Mouse (Mus musculus) MEL (cell line): ENCODE measurements around the gene Cacnb3. TPM values are rescaled to one million over a fixed set of nuclear protein-coding genes. Genes with fewer than 3 reads are reported as not detected.

Source experiments
- DNase-seq: peaks from one replicate; pipeline ENCODE4 v3.0.0; 2011; ENCODE audit warnings: low read depth, low spot score
- H3K27ac ChIP-seq: 2 replicates; pipeline ENCODE4 v1.5.1; 2012; ENCODE audit warnings: low read depth, mild to moderate bottlenecking, control low read depth, low read length, moderate library complexity; ENCODE audit not compliant: control insufficient read depth
- H3K27me3 ChIP-seq, 2 experiments: fragments of 150-350 bp in 1 of 2; sonication (generic) in 1 of 2; 2 replicates each; pipeline ENCODE4 v1.6.1; 2012; ENCODE audit warnings: low read length in 2 of 2, mild to moderate bottlenecking in 2 of 2, improper control_type of control experiment in 1 of 2, moderate library complexity in 1 of 2; ENCODE audit not compliant: insufficient read depth in 2 of 2, control insufficient read depth in 1 of 2
- H3K36me3 ChIP-seq, 2 experiments: 2 replicates each; pipeline ENCODE4 v1.6.1; 2012 to 2014; ENCODE audit warnings: low read length in 2 of 2, improper control_type of control experiment in 1 of 2, inconsistent platforms in 1 of 2, mild to moderate bottlenecking in 1 of 2; ENCODE audit not compliant: insufficient read depth in 2 of 2, control insufficient read depth in 1 of 2
- H3K4me1 ChIP-seq, 2 experiments: fragments of 150-350 bp in 1 of 2; sonication (generic) in 1 of 2; 2 replicates each; pipeline ENCODE4 v1.6.1; 2012; ENCODE audit warnings: low read length in 2 of 2, improper control_type of control experiment in 1 of 2, mild to moderate bottlenecking in 1 of 2; ENCODE audit not compliant: insufficient read depth in 2 of 2, control insufficient read depth in 1 of 2
- H3K4me3 ChIP-seq, 2 experiments: fragments of 150-350 bp in 1 of 2; sonication (generic) in 1 of 2; 2 replicates each; pipeline ENCODE4 v1.5.1; 2012; ENCODE audit warnings: low read depth in 2 of 2, low read length in 2 of 2, mild to moderate bottlenecking in 2 of 2, moderate library complexity in 2 of 2, control low read depth in 1 of 2, improper control_type of control experiment in 1 of 2; ENCODE audit not compliant: control insufficient read depth in 1 of 2, insufficient read depth in 1 of 2
- H3K79me2 ChIP-seq: 2 replicates; pipeline ENCODE4 v1.6.1; 2012; ENCODE audit warnings: mild to moderate bottlenecking, low read length, moderate library complexity; ENCODE audit not compliant: control insufficient read depth, poor library complexity, insufficient read depth
- H3K9ac ChIP-seq: 2 replicates; pipeline ENCODE4 v1.6.1; 2012; ENCODE audit warnings: low read depth, mild to moderate bottlenecking, control low read depth, low read length, moderate library complexity; ENCODE audit not compliant: control insufficient read depth, poor library complexity, severe bottlenecking
- H3K9me3 ChIP-seq: fragments of 150-350 bp; sonication (generic); replicated peaks from 2 replicates; pipeline ENCODE4 v1.6.1; 2012; ENCODE audit warnings: mild to moderate bottlenecking, low read length, improper control_type of control experiment, moderate library complexity; ENCODE audit not compliant: insufficient read depth
- BHLHE40 ChIP-seq: IDR thresholded peaks from 2 replicates; pipeline ENCODE4 v1.6.1; 2012; ENCODE audit warnings: low read depth, mild to moderate bottlenecking, inconsistent platforms, low read length, improper control_type of control experiment, borderline replicate concordance
- CHD1 ChIP-seq: IDR thresholded peaks from 2 replicates; pipeline ENCODE4 v1.6.1; 2012; ENCODE audit warnings: low read depth, mild to moderate bottlenecking, inconsistent platforms, low read length, improper control_type of control experiment
- EP300 ChIP-seq, 2 experiments: IDR thresholded peaks; 2 replicates each; pipeline ENCODE4 v1.6.1; 2011; ENCODE audit warnings: improper control_type of control experiment in 2 of 2, low read length in 2 of 2, low read depth in 1 of 2, mild to moderate bottlenecking in 1 of 2
- ETS1 ChIP-seq: IDR thresholded peaks from 2 replicates; pipeline ENCODE4 v1.6.1; 2012; ENCODE audit warnings: low read depth, mild to moderate bottlenecking, inconsistent platforms, low read length, improper control_type of control experiment, moderate library complexity
- GABPA ChIP-seq: IDR thresholded peaks from 2 replicates; pipeline ENCODE4 v1.6.1; 2012; ENCODE audit warnings: low read depth, mild to moderate bottlenecking, inconsistent platforms, low read length, improper control_type of control experiment, moderate library complexity
- GATA1 ChIP-seq: IDR thresholded peaks from 2 replicates; pipeline ENCODE4 v1.6.1; 2011; ENCODE audit warnings: low read depth, low read length, improper control_type of control experiment
- MAFK ChIP-seq: IDR thresholded peaks from 2 replicates; pipeline ENCODE4 v1.6.1; 2011; ENCODE audit warnings: low read depth, mild to moderate bottlenecking, low read length, improper control_type of control experiment, borderline replicate concordance
- MAZ ChIP-seq: IDR thresholded peaks from 2 replicates; pipeline ENCODE4 v1.6.1; 2012; ENCODE audit warnings: low read depth, mild to moderate bottlenecking, inconsistent platforms, low read length, improper control_type of control experiment
- TBP ChIP-seq: IDR thresholded peaks from 2 replicates; pipeline ENCODE4 v1.8.0; 2011; ENCODE audit warnings: low read depth, low read length, improper control_type of control experiment
- USF1 ChIP-seq: IDR thresholded peaks from 2 replicates; pipeline ENCODE4 v1.6.1; 2014; ENCODE audit warnings: low read depth, mild to moderate bottlenecking, inconsistent platforms, low read length, improper control_type of control experiment, moderate library complexity
- ZMIZ1 ChIP-seq: IDR thresholded peaks from 2 replicates; pipeline ENCODE4 v1.6.1; 2012; ENCODE audit warnings: low read depth, mild to moderate bottlenecking, inconsistent platforms, low read length, improper control_type of control experiment, moderate library complexity
- polyA plus RNA-seq, 2 experiments: library from polyadenylated mRNA; stranded (reverse) in 1 of 2; unstranded in 1 of 2; fragments of >175 nt in 1 of 2; fragments of >200 nt in 1 of 2; gene quantifications; 2 replicates each; pipeline versions ENCODE4 v1.2.1 to v1.2.4; 2012; ENCODE audit warnings: low replicate concordance in 2 of 2, low read depth in 1 of 2; ENCODE audit not compliant: insufficient read length in 2 of 2, insufficient read depth in 1 of 2, missing spikeins in 1 of 2
- total RNA-seq: library from RNA; depleted of rRNA; stranded (reverse); fragments of 300-350 nt; gene quantifications from 2 replicates; pipeline ENCODE4 v1.2.3, GENCODE M21; 2012

The Cacnb3 gene
- total and polyA plus RNA-seq, 3 experiments, result 1.4 to 8.5 TPM; not detected in 1

- Histone ChIP-seq H3K27me3 (no peaks in the 10 kb centered on the region), H3K27ac (no peak overlapping the region), H3K9me3 (no peaks in the 10 kb centered on the region), H3K4me3 (no peak overlapping the region), H3K79me2 (no peaks in the 10 kb centered on the region; the same call in 1 of the 2 replicates), H3K4me1 (peaks cover 10 to 11% of the 10 kb centered on the region in 2 experiments), H3K36me3 (peaks cover 7 to 28% of the 10 kb centered on the region in 2 experiments), H3K9ac (no peak overlapping the region)
- DNase-seq, result no peak
- no peak for TF ChIP-seq ZMIZ1
- no peak for TF ChIP-seq ETS1
- TF ChIP-seq GATA1, result no peak
- TF ChIP-seq MAZ, result no peak
These were observed 35.6 kb upstream of the Cacnb3 start for GRCm38 (mm10) chr15:98595049-98595448.

- H3K4me3 ChIP-seq, result no peak overlapping the region
- H3K9me3 ChIP-seq, result no peaks in the 10 kb centered on the region
- no peak for DNase-seq
- peaks cover 3 to 8% of the 10 kb centered on the region in 2 experiments for H3K4me1 ChIP-seq
- TF ChIP-seq EP300 (IDR thresholded peaks at IDR 0.05; ENCODE audit: low read depth in 1 of 2, low read length in 2 of 2), result no peak
- no peak for TF ChIP-seq GABPA
- TF ChIP-seq TBP, result no peak
- TF ChIP-seq BHLHE40, result no peak
- no peaks in the 10 kb centered on the region for H3K27me3 ChIP-seq
- peaks cover 13% of the 10 kb centered on the region; the same call in 1 of the 2 replicates for H3K79me2 ChIP-seq
- peaks cover 5 to 32% of the 10 kb centered on the region in 2 experiments for H3K36me3 ChIP-seq
- H3K9ac ChIP-seq, result no peak overlapping the region
- H3K27ac ChIP-seq, result no peak overlapping the region
These were observed 34.0 kb upstream of the Cacnb3 start for GRCm38 (mm10) chr15:98596609-98597008.

GRCm38 (mm10) chr15:98600036-98600709, 30.5 kb upstream of the Cacnb3 start:
- no peaks in the 10 kb centered on the region for H3K27me3 ChIP-seq
- no peak for DNase-seq
- no peak for TF ChIP-seq MAFK
- no peak for TF ChIP-seq CHD1
- TF ChIP-seq USF1, result no peak
- no peaks in the 10 kb centered on the region for H3K9me3 ChIP-seq
- H3K79me2 ChIP-seq, result peaks cover 40% of the 10 kb centered on the region
- H3K4me3 ChIP-seq, result no peak overlapping the region
- peaks cover 23 to 39% of the 10 kb centered on the region in 2 experiments for H3K4me1 ChIP-seq
- H3K36me3 ChIP-seq, result peaks cover 29 to 33% of the 10 kb centered on the region in 2 experiments
- H3K9ac ChIP-seq, result no peak overlapping the region
- no peak overlapping the region for H3K27ac ChIP-seq
